Mouse (Mus musculus) stomach, postnatal 0 days (tissue): ENCODE measurements at regions not wholly inside any gene's neighbourhood (a gene's known extent, or its start where the extent isn't known, plus 50 kb on each side); places are given as distances from the start of the nearest gene placed in this dataset.

Experiments used
- CTCF ChIP-seq: IDR thresholded peaks from 2 replicates; pipeline ENCODE4 v1.5.1; 2016; ENCODE audit warnings: antibody characterized with exemption, low read depth, mild to moderate bottlenecking, moderate library complexity
- EP300 ChIP-seq: optimal IDR thresholded peaks from 2 replicates; pipeline ENCODE3; 2016; ENCODE audit warnings: antibody characterized with exemption

- TF ChIP-seq EP300 (no peak), CTCF (no peak)
Measured at GRCm38 (mm10) chr13:111310693-111311045, 55.9 kb downstream of the Actbl2 start.
